Mouse (Mus musculus): ENCODE measurements around the gene Plekhg4. TPM values are rescaled to one million over a fixed set of nuclear protein-coding genes. Genes with fewer than 3 reads are reported as not detected.

The Plekhg4 gene
- total RNA-seq, 1 experiment = 3.1 TPM

DNA sequence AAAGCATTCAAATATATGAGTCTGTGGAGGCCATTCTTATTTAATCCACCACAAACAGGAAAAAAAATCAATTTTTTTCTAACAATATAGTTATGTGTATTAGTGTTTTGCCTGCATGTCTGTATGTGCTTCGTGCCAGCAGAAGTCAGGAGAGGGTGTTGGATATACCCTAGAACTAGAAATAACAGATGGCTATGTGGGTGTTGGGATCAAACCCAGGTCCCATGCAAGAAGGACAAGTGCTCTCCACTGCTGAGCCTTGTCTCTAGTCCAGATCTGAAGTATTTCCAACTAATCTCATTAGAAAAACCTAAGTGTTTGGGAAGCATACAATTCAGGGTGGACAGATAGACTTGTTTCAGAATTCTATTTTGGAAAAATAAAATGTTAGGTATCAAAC, 48.9 kb downstream of the Plekhg4 start:
- Histone ChIP-seq H3K36me3 (ENCODE audit: control insufficient read depth, insufficient read depth, low read length, poor library complexity, severe bottlenecking) (no peaks in the 10 kb centered on the region), H3K27ac (ENCODE audit: insufficient read depth, low read depth, low read length, poor library complexity, severe bottlenecking) (no peak overlapping the region), H3K4me1 (ENCODE audit: control insufficient read depth in 2 of 2, insufficient read depth in 2 of 2, low read length in 2 of 2, poor library complexity in 1 of 2) (no peaks in the 10 kb centered on the region), H3K4me3 (ENCODE audit: insufficient read depth in 1 of 2, low read depth in 1 of 2, low read length in 2 of 2, poor library complexity in 1 of 2, severe bottlenecking in 1 of 2) (no peak overlapping the region), H3K9ac (ENCODE audit: insufficient read depth, low read depth, low read length, poor library complexity, severe bottlenecking) (no peak overlapping the region), H3K9me3 (ENCODE audit: control insufficient read depth, insufficient read depth, low read depth, low read length) (no peaks in the 10 kb centered on the region)
- in situ Hi-C loops (cut with MboI; ENCODE audit: low sequenced_read_pairs in 2 of 2, unreplicated experiment in 2 of 2) = no loop called here
- no peak for DNase-seq (ENCODE audit: low read depth, low spot score)
- TF ChIP-seq ZC3H11A (IDR thresholded peaks at IDR 0.05; ENCODE audit: borderline replicate concordance, low read depth, low read length) = no peak
- TF ChIP-seq CHD2 (IDR thresholded peaks at IDR 0.05; ENCODE audit: low read depth, low read length) = no peak
- TF ChIP-seq HCFC1 (IDR thresholded peaks at IDR 0.05; ENCODE audit: borderline replicate concordance, insufficient read depth, low read length) = no peak
- TF ChIP-seq MAFK (IDR thresholded peaks at IDR 0.05; ENCODE audit: insufficient read depth, low read depth, low read length) = no peak
- no peak for TF ChIP-seq ZNF384 (IDR thresholded peaks at IDR 0.05; ENCODE audit: low read depth, low read length)

DNA sequence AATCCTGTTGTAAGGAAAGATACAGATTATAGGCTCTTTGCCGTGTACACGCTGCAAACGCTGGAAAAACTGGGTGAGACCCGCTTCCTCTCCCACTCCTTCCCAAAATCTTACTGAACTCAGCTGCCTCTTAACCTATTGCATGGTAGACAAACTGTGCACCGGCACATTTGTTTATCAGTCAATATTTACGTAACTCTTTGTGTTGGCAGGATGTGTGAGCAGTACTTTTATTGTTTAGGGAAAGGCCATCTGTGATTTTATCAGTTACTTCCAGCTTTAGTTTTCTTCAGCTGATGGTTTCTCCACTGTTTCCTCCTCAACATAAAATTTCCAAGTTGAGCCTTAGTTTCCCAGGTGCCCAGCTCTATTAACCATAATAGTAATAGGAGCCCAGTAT, 53.8 kb downstream of the Plekhg4 start:
- Histone ChIP-seq H3K9me3 (ENCODE audit: control insufficient read depth, insufficient read depth, low read depth, low read length) (no peaks in the 10 kb centered on the region), H3K36me3 (ENCODE audit: control insufficient read depth, insufficient read depth, low read length, poor library complexity, severe bottlenecking) (no peaks in the 10 kb centered on the region), H3K9ac (ENCODE audit: insufficient read depth, low read depth, low read length, poor library complexity, severe bottlenecking) (no peak overlapping the region), H3K4me1 (ENCODE audit: control insufficient read depth in 2 of 2, insufficient read depth in 2 of 2, low read length in 2 of 2, poor library complexity in 1 of 2) (peaks cover 0 to 3% of the 10 kb centered on the region in 2 experiments; a peak in 2 of 4 replicates), H3K27ac (ENCODE audit: insufficient read depth, low read depth, low read length, poor library complexity, severe bottlenecking) (no peak overlapping the region), H3K4me3 (ENCODE audit: insufficient read depth in 1 of 2, low read depth in 1 of 2, low read length in 2 of 2, poor library complexity in 1 of 2, severe bottlenecking in 1 of 2) (no peak overlapping the region)
- no peak for DNase-seq (ENCODE audit: low read depth, low spot score)
- in situ Hi-C loops (cut with MboI; ENCODE audit: low sequenced_read_pairs in 2 of 2, unreplicated experiment in 2 of 2) = no loop called here
- TF ChIP-seq MAFK (IDR thresholded peaks at IDR 0.05; ENCODE audit: insufficient read depth, low read depth, low read length) (no peak), HCFC1 (IDR thresholded peaks at IDR 0.05; ENCODE audit: borderline replicate concordance, insufficient read depth, low read length) (no peak), ZNF384 (IDR thresholded peaks at IDR 0.05; ENCODE audit: low read depth, low read length) (no peak), ZC3H11A (IDR thresholded peaks at IDR 0.05; ENCODE audit: borderline replicate concordance, low read depth, low read length) (no peak), CHD2 (IDR thresholded peaks at IDR 0.05; ENCODE audit: low read depth, low read length) (no peak)

GRCm38 (mm10) chr8:105431743-105432515, 58.9 kb downstream of the Plekhg4 start:
- no peak overlapping the region for H3K27ac ChIP-seq (ENCODE audit: insufficient read depth, low read depth, low read length, poor library complexity, severe bottlenecking)
- no peak for DNase-seq (ENCODE audit: low read depth, low spot score)
- H3K4me3 ChIP-seq (ENCODE audit: insufficient read depth in 1 of 2, low read depth in 1 of 2, low read length in 2 of 2, poor library complexity in 1 of 2, severe bottlenecking in 1 of 2) = no peak overlapping the region
- H3K4me1 ChIP-seq (ENCODE audit: control insufficient read depth in 2 of 2, insufficient read depth in 2 of 2, low read length in 2 of 2, poor library complexity in 1 of 2) = peaks cover 3 to 9% of the 10 kb centered on the region in 2 experiments; a peak in 3 of 4 replicates
- TF ChIP-seq HCFC1 (IDR thresholded peaks at IDR 0.05; ENCODE audit: borderline replicate concordance, insufficient read depth, low read length) (no peak), CHD2 (IDR thresholded peaks at IDR 0.05; ENCODE audit: low read depth, low read length) (no peak), MAFK (IDR thresholded peaks at IDR 0.05; ENCODE audit: insufficient read depth, low read depth, low read length) (no peak), ZNF384 (IDR thresholded peaks at IDR 0.05; ENCODE audit: low read depth, low read length) (no peak), ZC3H11A (IDR thresholded peaks at IDR 0.05; ENCODE audit: borderline replicate concordance, low read depth, low read length) (no peak)
- in situ Hi-C loops (cut with MboI; ENCODE audit: low sequenced_read_pairs in 2 of 2, unreplicated experiment in 2 of 2) = no loop called here
- no peaks in the 10 kb centered on the region for H3K36me3 ChIP-seq (ENCODE audit: control insufficient read depth, insufficient read depth, low read length, poor library complexity, severe bottlenecking)
- no peaks in the 10 kb centered on the region for H3K9me3 ChIP-seq (ENCODE audit: control insufficient read depth, insufficient read depth, low read depth, low read length)
- H3K9ac ChIP-seq (ENCODE audit: insufficient read depth, low read depth, low read length, poor library complexity, severe bottlenecking) = no peak overlapping the region

Other genes starting within 250 kb of the Plekhg4 start
- gene Ces4a, start 241.5 kb upstream of the Plekhg4 start, total RNA-seq (2012; rRNA removed) = not detected in 2 replicates
- 36.2 and 47.0 TPM in 2 replicates for gene Cbfb, start 202.6 kb upstream of the Plekhg4 start, total RNA-seq (2012; rRNA removed)
- gene D230025D16Rik, start 148.1 kb upstream of the Plekhg4 start, total RNA-seq (2012; rRNA removed) = 41.7 and 42.6 TPM in 2 replicates
- gene B3gnt9, start 118.1 kb upstream of the Plekhg4 start, total RNA-seq (2012; rRNA removed) = 2.5 and 2.8 TPM in 2 replicates
- 6.2 and 7.6 TPM in 2 replicates for gene Tradd, start 108.7 kb upstream of the Plekhg4 start, total RNA-seq (2012; rRNA removed)
- 1.2 and 2.3 TPM in 2 replicates for gene Fbxl8, start 108.6 kb upstream of the Plekhg4 start, total RNA-seq (2012; rRNA removed)
- 0.21 and 0.45 TPM in 2 replicates for gene Hsf4, start 103.5 kb upstream of the Plekhg4 start, total RNA-seq (2012; rRNA removed)
- gene Nol3, start 97.1 kb upstream of the Plekhg4 start, total RNA-seq (2012; rRNA removed) = 0.85 and 1.0 TPM in 2 replicates
- 3.9 and 4.2 TPM in 2 replicates for gene 4931428F04Rik, start 83.4 kb upstream of the Plekhg4 start, total RNA-seq (2012; rRNA removed)
- gene Exoc3l, start 77.2 kb upstream of the Plekhg4 start, total RNA-seq (2012; rRNA removed) = 22.0 and 33.5 TPM in 2 replicates
- 66.8 and 67.1 TPM in 2 replicates for gene E2f4, start 75.6 kb upstream of the Plekhg4 start, total RNA-seq (2012; rRNA removed)
- gene Elmo3, start 67.7 kb upstream of the Plekhg4 start, total RNA-seq (2012; rRNA removed) = 3.5 and 4.3 TPM in 2 replicates
- gene Lrrc29, start 47.0 kb upstream of the Plekhg4 start, total RNA-seq (2012; rRNA removed) = 2.5 and 2.8 TPM in 2 replicates
- gene Tmem208, start 46.9 kb upstream of the Plekhg4 start, total RNA-seq (2012; rRNA removed) = 123 and 133 TPM in 2 replicates
- 9.1 and 12.7 TPM in 2 replicates for gene Fhod1, start 25.3 kb upstream of the Plekhg4 start, total RNA-seq (2012; rRNA removed)
- gene Slc9a5, start 24.4 kb upstream of the Plekhg4 start, total RNA-seq (2012; rRNA removed) = 5.8 and 11.7 TPM in 2 replicates
- 0.18 and 0.37 TPM in 2 replicates for gene Kctd19, start 40.2 kb downstream of the Plekhg4 start, total RNA-seq (2012; rRNA removed)
- gene Lrrc36, start 40.3 kb downstream of the Plekhg4 start, total RNA-seq (2012; rRNA removed) = 0.13 TPM in 1 of 2 replicates, not detected in the other
- 16.7 and 17.3 TPM in 2 replicates for gene Tppp3, start 98.3 kb downstream of the Plekhg4 start, total RNA-seq (2012; rRNA removed)
- gene Zdhhc1, start 123.6 kb downstream of the Plekhg4 start, total RNA-seq (2012; rRNA removed) = 3.2 and 7.6 TPM in 2 replicates
- gene Hsd11b2, start 145.5 kb downstream of the Plekhg4 start, total RNA-seq (2012; rRNA removed) = 0.67 and 0.74 TPM in 2 replicates
- 65.1 and 85.5 TPM in 2 replicates for gene Atp6v0d1, start 192.8 kb downstream of the Plekhg4 start, total RNA-seq (2012; rRNA removed)
- gene Ripor1, start 232.0 kb downstream of the Plekhg4 start, total RNA-seq (2012; rRNA removed) = 3.5 and 5.6 TPM in 2 replicates

Measured in ES-E14 (cell line).